ENCODE assay signal across 10 mouse cellular contexts in genomic region chr4:48029652-48030051, GRCm38 (mm10). TPM values are rescaled to one million over a fixed set of nuclear protein-coding genes. Genes with fewer than 3 reads are reported as not detected.
DNase-seq lines count a peak whose midpoint lies in the region; ATAC-seq lines count a peak whose summit lies in the region.
"Had no signal": no experiment of that assay in that cellular context is flagged by ENCODE, and none has a peak within 500 bp of the region (broad histone marks: within the 10 kb centered on the region; RNA-seq: fewer than 3 reads in every experiment).

No protein-coding gene starts in this region.

- H3K9ac ChIP-seq in hindbrain, embryonic 11.5 days (ENCODE audit: low read depth, low read length), result no peak overlapping the region
- no peak overlapping the region for H3K9ac ChIP-seq in hindbrain, embryonic 12.5 days
- H3K9ac ChIP-seq in embryonic facial prominence, embryonic 11.5 days (replicated peaks; ENCODE audit: low read length), result no peak overlapping the region
- no peak overlapping the region for H3K9ac ChIP-seq in midbrain, embryonic 16.5 days (ENCODE audit: low read depth, low read length)
- H3K9ac ChIP-seq: neural tube, embryonic 13.5 days had no signal

- ATAC-seq in hindbrain, embryonic 11.5 days (ENCODE audit: low FRiP score), result no peak
- ATAC-seq in hindbrain, embryonic 12.5 days (ENCODE audit: low FRiP score), result no peak
- no peak for ATAC-seq in embryonic facial prominence, embryonic 11.5 days (replicated peaks; ENCODE audit: insufficient number of reproducible peaks, low FRiP score, low TSS enrichment, low read depth)
- no peak for ATAC-seq in midbrain, embryonic 16.5 days

- H3K27ac ChIP-seq in hindbrain, embryonic 11.5 days (ENCODE audit: low read depth, low read length), result no peak overlapping the region
- no peak overlapping the region for H3K27ac ChIP-seq in hindbrain, embryonic 12.5 days
- H3K27ac ChIP-seq in embryonic facial prominence, embryonic 11.5 days (replicated peaks; ENCODE audit: low read depth, low read length), result no peak overlapping the region
- no peak overlapping the region for H3K27ac ChIP-seq in midbrain, embryonic 16.5 days (ENCODE audit: low read length)
- H3K27ac ChIP-seq: neural tube, embryonic 13.5 days had no signal

- 68% methylated on average over 24 of the region's 24 CpGs for WGBS in hindbrain, embryonic 11.5 days
- 62% methylated on average over 24 of the region's 24 CpGs for WGBS in hindbrain, embryonic 12.5 days
- 59% methylated on average over 24 of the region's 24 CpGs for WGBS in embryonic facial prominence, embryonic 11.5 days
- WGBS in midbrain, embryonic 16.5 days, result 54% methylated on average over 24 of the region's 24 CpGs

- H3K4me2 ChIP-seq in hindbrain, embryonic 11.5 days (replicated peaks; ENCODE audit: low read depth, low read length), result no peak overlapping the region
- no peak overlapping the region for H3K4me2 ChIP-seq in hindbrain, embryonic 12.5 days (replicated peaks)
- H3K4me2 ChIP-seq in embryonic facial prominence, embryonic 11.5 days (ENCODE audit: low read depth, low read length), result no peak overlapping the region
- H3K4me2 ChIP-seq in midbrain, embryonic 16.5 days (ENCODE audit: low read length), result no peak overlapping the region
- H3K4me2 ChIP-seq: heart, embryonic 11.5 days; neural tube, embryonic 13.5 days had no signal

- DNase-seq in hindbrain, embryonic 11.5 days (ENCODE audit: low spot score), result peak; percentile 46
- peak; percentile 44 for DNase-seq in urinary bladder, postnatal 14 days (ENCODE audit: low spot score)
- DNase-seq in urinary bladder, postnatal 10 days (ENCODE audit: low spot score), result no peak
- peak; percentile 37 for DNase-seq in embryonic facial prominence, embryonic 11.5 days (ENCODE audit: low spot score)
- DNase-seq in adipocyte (ENCODE audit: low spot score), result no peak
- DNase-seq in cerebellum, adult 18-20 months, result no peak

- H3K4me1 ChIP-seq in hindbrain, embryonic 11.5 days (replicated peaks; ENCODE audit: control insufficient read depth, insufficient read depth, low read length), result no peaks in the 10 kb centered on the region
- 0 out of 2 replicates have a peak, but pooled peaks cover 4% of the 10 kb centered on the region for H3K4me1 ChIP-seq in hindbrain, embryonic 12.5 days
- H3K4me1 ChIP-seq in embryonic facial prominence, embryonic 11.5 days (ENCODE audit: control insufficient read depth, insufficient read depth, low read length), result no peaks in the 10 kb centered on the region
- H3K4me1 ChIP-seq in midbrain, embryonic 16.5 days (ENCODE audit: control insufficient read depth, insufficient read depth, low read length), result no peaks in the 10 kb centered on the region
- H3K4me1 ChIP-seq: neural tube, embryonic 13.5 days had no signal

- H3K4me3 ChIP-seq in hindbrain, embryonic 11.5 days (ENCODE audit: low read depth, low read length), result no peak overlapping the region
- no peak overlapping the region for H3K4me3 ChIP-seq in hindbrain, embryonic 12.5 days
- no peak overlapping the region for H3K4me3 ChIP-seq in embryonic facial prominence, embryonic 11.5 days (ENCODE audit: low read depth, low read length)
- no peak overlapping the region for H3K4me3 ChIP-seq in midbrain, embryonic 16.5 days (ENCODE audit: low read depth, low read length)
- H3K4me3 ChIP-seq: neural tube, embryonic 13.5 days had no signal

- H3K9me3 ChIP-seq in hindbrain, embryonic 11.5 days (ENCODE audit: control insufficient read depth, low read length), result no peaks in the 10 kb centered on the region
- H3K9me3 ChIP-seq in hindbrain, embryonic 12.5 days (replicated peaks), result no peaks in the 10 kb centered on the region
- no peaks in the 10 kb centered on the region for H3K9me3 ChIP-seq in embryonic facial prominence, embryonic 11.5 days (replicated peaks; ENCODE audit: control insufficient read depth, low read length)
- H3K9me3 ChIP-seq in midbrain, embryonic 16.5 days (replicated peaks; ENCODE audit: control insufficient read depth, low read length, poor library complexity, severe bottlenecking), result no peaks in the 10 kb centered on the region
- H3K9me3 ChIP-seq: neural tube, embryonic 13.5 days had no signal

- no peaks in the 10 kb centered on the region for H3K36me3 ChIP-seq in hindbrain, embryonic 11.5 days (ENCODE audit: control insufficient read depth, insufficient read depth, low read length)
- no peaks in the 10 kb centered on the region for H3K36me3 ChIP-seq in hindbrain, embryonic 12.5 days
- no peaks in the 10 kb centered on the region for H3K36me3 ChIP-seq in embryonic facial prominence, embryonic 11.5 days (replicated peaks; ENCODE audit: control insufficient read depth, insufficient read depth, low read depth, low read length)
- no peaks in the 10 kb centered on the region for H3K36me3 ChIP-seq in midbrain, embryonic 16.5 days (ENCODE audit: control insufficient read depth, insufficient read depth, low read length)

- no peaks in the 10 kb centered on the region for H3K27me3 ChIP-seq in hindbrain, embryonic 11.5 days (ENCODE audit: control insufficient read depth, insufficient read depth, low read length)
- 0 out of 2 replicates have a peak, but pooled peaks cover 6% of the 10 kb centered on the region for H3K27me3 ChIP-seq in hindbrain, embryonic 12.5 days
- no peaks in the 10 kb centered on the region for H3K27me3 ChIP-seq in embryonic facial prominence, embryonic 11.5 days (ENCODE audit: control insufficient read depth, insufficient read depth, low read length)
- no peaks in the 10 kb centered on the region for H3K27me3 ChIP-seq in midbrain, embryonic 16.5 days (ENCODE audit: control insufficient read depth, insufficient read depth, low read depth, low read length)

RNA-seq across cellular contexts. Expression of gene Nr4a3, which starts 15.3 kb away (rescaled TPM):
- 1.2 and 1.7 TPM in 2 replicates for polyA plus RNA-seq in hindbrain, embryonic 11.5 days (2014; fragmentation: Nextera tagmentation; extraction: Ambion mirVana)
- 2.0 TPM in 2 replicates for polyA plus RNA-seq in hindbrain, embryonic 12.5 days (2016; fragmentation: Nextera tagmentation; extraction: Ambion mirVana)
- 0.20 and 0.25 TPM in 2 replicates for polyA plus RNA-seq in embryonic facial prominence, embryonic 11.5 days (2014; fragmentation: Nextera tagmentation; extraction: Ambion mirVana)
- polyA plus RNA-seq in midbrain, embryonic 16.5 days (2015; fragmentation: Nextera tagmentation; extraction: Ambion mirVana), result 1.4 and 1.6 TPM in 2 replicates

Comparison
In these comparisons a context has a peak if more than half of its experiments do, and no peak if none do; other contexts are left out.
1. DNase-seq: peak in hindbrain, embryonic 11.5 days (single experiment), urinary bladder, postnatal 14 days (single experiment) and embryonic facial prominence, embryonic 11.5 days (single experiment); none in urinary bladder, postnatal 10 days (single experiment), adipocyte (single experiment) and cerebellum, adult 18-20 months (0 of 2).